Mouse (Mus musculus) C2C12 (cell line): Measurements from ENCODE around the gene Dock1. TPM values are rescaled to one million over a fixed set of nuclear protein-coding genes. Genes with fewer than 3 reads are reported as not detected.

ENCODE experiments used
- H3K27me3 ChIP-seq: one replicate; pipeline ENCODE4 v1.6.1; 2011; ENCODE audit not compliant: control insufficient read depth, insufficient read depth, insufficient read length
- H3K36me3 ChIP-seq: one replicate; pipeline ENCODE4 v1.6.1; 2011; ENCODE audit not compliant: control insufficient read depth, insufficient read depth
- H3K4me3 ChIP-seq: one replicate; pipeline ENCODE4 v1.5.1; 2011; ENCODE audit warnings: mild to moderate bottlenecking, control low read depth; ENCODE audit not compliant: poor library complexity, insufficient read depth, severe bottlenecking
- H3K79me2 ChIP-seq: one replicate; pipeline ENCODE4 v1.6.1; 2011; ENCODE audit not compliant: control insufficient read depth, insufficient read depth
- H3K79me3 ChIP-seq: one replicate; pipeline ENCODE4 v1.6.1; 2011; ENCODE audit warnings: low read depth, control low read depth
- H3ac ChIP-seq: one replicate; pipeline ENCODE3; 2011; ENCODE audit warnings: low read depth; ENCODE audit not compliant: control insufficient read depth, insufficient read length
- CEBPB ChIP-seq: IDR thresholded peaks from one replicate; pipeline ENCODE4 v1.6.1; 2011; ENCODE audit warnings: low read depth, mild to moderate bottlenecking, control low read depth, moderate library complexity
- CTCF ChIP-seq: IDR thresholded peaks from one replicate; pipeline ENCODE4 v1.5.1; 2011; ENCODE audit not compliant: control insufficient read depth, insufficient read depth, insufficient read length
- FOSL1 ChIP-seq: IDR thresholded peaks from one replicate; pipeline ENCODE4 v1.8.0; 2011; ENCODE audit warnings: mild to moderate bottlenecking, low read length; ENCODE audit not compliant: poor library complexity, insufficient read depth, severe bottlenecking
- MAX ChIP-seq: IDR thresholded peaks from one replicate; pipeline ENCODE4 v1.6.1; 2011; ENCODE audit warnings: mild to moderate bottlenecking, control low read depth
- MYOD1 ChIP-seq: IDR thresholded peaks from one replicate; pipeline ENCODE4 v1.6.1; 2011; ENCODE audit warnings: low read depth; ENCODE audit not compliant: control insufficient read depth, insufficient read length
- MYOG ChIP-seq: IDR thresholded peaks from one replicate; pipeline ENCODE4 v1.6.1; 2011; ENCODE audit not compliant: control insufficient read depth, insufficient read length; ENCODE audit errors: extremely low read depth
- USF1 ChIP-seq: IDR thresholded peaks from one replicate; pipeline ENCODE4 v1.6.1; 2011; ENCODE audit warnings: low read depth, mild to moderate bottlenecking, control low read depth, moderate library complexity
- polyA plus RNA-seq: library from polyadenylated mRNA; unstranded; fragments of >200 nt; fragmentation: generic; extraction: Trizol; gene quantifications from one replicate; pipeline ENCODE4 v1.2.1, GENCODE M21; 2012; ENCODE audit warnings: missing spikeins

Dock1 gene
- polyA plus RNA-seq, 1 experiment, result 12.1 TPM

GRCm38 (mm10) chr7:135196828-135197227, 526.4 kb downstream of the Dock1 start:
- no peaks in the 10 kb centered on the region for H3K27me3 ChIP-seq
- H3K4me3 ChIP-seq, result no peak overlapping the region
- no peaks in the 10 kb centered on the region for H3K79me2 ChIP-seq
- no peak overlapping the region for H3ac ChIP-seq
- no peaks in the 10 kb centered on the region for H3K79me3 ChIP-seq
- H3K36me3 ChIP-seq, result no peaks in the 10 kb centered on the region
- TF ChIP-seq MAX (no peak), FOSL1 (no peak), MYOD1 (no peak), CTCF (no peak), CEBPB (no peak)

- no peak overlapping the region for H3ac ChIP-seq
- H3K79me2 ChIP-seq, result no peaks in the 10 kb centered on the region
- no peaks in the 10 kb centered on the region for H3K27me3 ChIP-seq
These were observed 533.5 kb downstream of the Dock1 start for GRCm38 (mm10) chr7:135203920-135204319.

DNA sequence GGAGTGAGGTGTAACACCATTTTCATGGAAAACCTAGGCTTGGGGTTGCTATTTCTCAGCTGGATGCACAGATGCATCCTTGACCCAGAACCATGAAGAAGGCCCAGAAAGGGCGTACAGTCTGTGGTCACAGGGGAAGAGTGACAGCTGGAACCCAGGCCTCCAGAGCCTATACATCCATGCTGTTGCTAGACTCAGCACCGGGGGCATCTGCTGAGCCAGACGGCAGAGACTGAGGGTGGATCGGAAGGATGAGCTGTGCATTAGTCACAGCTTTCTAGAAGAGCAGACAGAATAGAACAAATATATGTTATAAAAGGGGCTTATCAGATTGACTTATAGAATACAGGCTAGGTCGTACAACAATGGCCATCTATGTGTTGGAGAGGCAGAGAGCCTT, 534.7 kb downstream of the Dock1 start:
- Histone ChIP-seq H3K79me3 (no peaks in the 10 kb centered on the region), H3K27me3 (no peaks in the 10 kb centered on the region), H3K36me3 (no peaks in the 10 kb centered on the region), H3ac (no peak overlapping the region), H3K4me3 (no peak overlapping the region), H3K79me2 (no peaks in the 10 kb centered on the region)
- TF ChIP-seq MYOD1, result peak; percentile 48
- TF ChIP-seq MAX, result no peak

More at GRCm38 (mm10) chr7:135203920-135204319, 533.5 kb downstream of the Dock1 start:
- H3K79me3 ChIP-seq, result no peaks in the 10 kb centered on the region
- TF ChIP-seq MYOG (no peak), CEBPB (no peak), CTCF (no peak), MYOD1 (no peak), MAX (no peak), FOSL1 (no peak), USF1 (no peak)
- no peak overlapping the region for H3K4me3 ChIP-seq
- H3K36me3 ChIP-seq, result no peaks in the 10 kb centered on the region

DNA sequence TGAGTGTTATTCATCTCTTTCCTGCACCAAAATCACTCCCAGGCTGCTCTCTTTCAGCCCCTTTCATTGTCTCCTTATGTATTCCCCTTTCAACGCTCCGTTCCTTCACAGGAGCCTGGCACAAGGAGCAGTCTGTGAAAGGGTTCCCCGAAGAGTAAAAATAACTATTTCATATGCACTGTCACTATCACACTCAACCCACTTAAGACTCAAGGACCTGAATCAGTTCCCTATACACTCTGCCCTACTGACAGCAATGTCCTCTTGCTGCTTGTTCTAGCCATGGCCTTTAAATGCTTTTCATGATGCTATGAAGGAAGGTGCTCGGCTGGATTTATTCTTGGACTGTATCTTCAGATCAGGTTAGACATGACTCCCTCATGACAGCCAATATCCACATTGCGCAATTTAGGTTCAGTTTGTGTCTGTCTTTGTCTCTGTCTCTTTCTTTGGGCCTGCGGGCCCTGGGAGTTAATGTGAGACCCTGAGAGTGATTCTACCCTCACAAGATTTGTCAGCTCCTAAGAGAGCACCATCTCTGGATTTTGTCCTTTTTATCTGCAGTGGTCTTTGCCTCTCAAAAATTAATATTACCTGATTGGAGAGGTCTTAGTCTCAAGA, 538.6 kb downstream of the Dock1 start:
- TF ChIP-seq CEBPB, result peak; percentile 67
- TF ChIP-seq USF1, result no peak
- no peaks in the 10 kb centered on the region for H3K36me3 ChIP-seq
- no peaks in the 10 kb centered on the region for H3K79me3 ChIP-seq
- H3K27me3 ChIP-seq, result no peaks in the 10 kb centered on the region
- no peak overlapping the region for H3K4me3 ChIP-seq
- H3ac ChIP-seq, result no peak overlapping the region
- H3K79me2 ChIP-seq, result no peaks in the 10 kb centered on the region

DNA sequence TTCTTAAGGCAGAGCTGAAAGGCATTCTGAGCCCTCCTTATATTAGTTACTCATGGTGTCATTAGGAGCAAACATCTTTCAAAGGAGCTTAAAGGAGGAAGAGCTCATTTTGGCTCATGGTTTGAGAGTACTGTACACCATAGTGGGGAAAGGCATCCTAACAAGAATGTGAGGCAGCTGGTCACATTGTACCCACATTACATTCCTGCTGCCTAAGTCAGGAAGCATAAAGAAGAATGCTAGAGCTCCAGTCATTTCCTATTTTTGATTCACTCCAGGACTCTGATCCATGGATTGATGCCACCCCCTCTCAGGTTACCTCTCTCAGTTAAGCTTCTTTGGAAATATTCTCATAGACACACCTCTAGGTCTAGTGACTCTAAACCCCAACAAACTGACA, 539.8 kb downstream of the Dock1 start:
- H3K27me3 ChIP-seq, result no peaks in the 10 kb centered on the region
- no peaks in the 10 kb centered on the region for H3K79me2 ChIP-seq
- TF ChIP-seq FOSL1 (no peak), MYOD1 (peak; percentile 60)
- no peaks in the 10 kb centered on the region for H3K79me3 ChIP-seq
- no peaks in the 10 kb centered on the region for H3K36me3 ChIP-seq
- H3ac ChIP-seq, result no peak overlapping the region
- H3K4me3 ChIP-seq, result no peak overlapping the region

DNA sequence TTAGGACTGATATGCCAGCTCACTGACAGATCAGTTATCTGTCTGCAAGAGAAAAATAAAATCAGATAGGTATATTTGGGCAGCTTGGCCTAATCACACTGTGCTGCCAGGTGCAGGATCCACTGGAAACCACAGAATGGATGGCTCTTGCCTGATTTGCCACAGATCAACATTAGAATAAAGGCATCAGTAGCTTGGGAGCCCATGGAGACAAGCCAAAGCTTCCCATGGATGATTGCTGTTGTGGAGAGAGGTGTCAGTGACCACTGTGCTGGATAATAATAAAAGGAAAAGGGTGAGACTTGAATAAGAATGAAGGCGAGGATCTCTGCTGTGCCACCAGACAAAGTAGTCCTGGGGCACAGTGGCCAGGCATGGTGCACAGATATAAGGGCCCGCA, 540.4 kb downstream of the Dock1 start:
- H3ac ChIP-seq, result no peak overlapping the region
- no peak overlapping the region for H3K4me3 ChIP-seq
- H3K27me3 ChIP-seq, result no peaks in the 10 kb centered on the region
- H3K79me3 ChIP-seq, result no peaks in the 10 kb centered on the region
- H3K79me2 ChIP-seq, result no peaks in the 10 kb centered on the region
- no peak for TF ChIP-seq MAX
- no peak for TF ChIP-seq CEBPB
- no peak for TF ChIP-seq FOSL1
- TF ChIP-seq CTCF, result no peak
- no peak for TF ChIP-seq USF1
- TF ChIP-seq MYOD1, result no peak
- TF ChIP-seq MYOG, result no peak
- H3K36me3 ChIP-seq, result no peaks in the 10 kb centered on the region
